Mouse (Mus musculus): ENCODE data around the gene Il24.
A peak's percentile ranks its signal among the peaks of the same experiment; 100 is the strongest.

Gene Il24

GRCm38 (mm10) chr1:130887354-130887753, at the start of gene Il24:
Il24 (minus strand) TSS chr1:130887454.
- no peak for DNase-seq (ENCODE audit: low read depth)

- no peak for DNase-seq (ENCODE audit: low read depth)
These were observed 49.1 kb upstream of the Il24 start for GRCm38 (mm10) chr1:130936351-130936750.

- DNase-seq (ENCODE audit: low read depth): no peak
These were observed 39.2 kb upstream of the Il24 start for GRCm38 (mm10) chr1:130926484-130926883.

GRCm38 (mm10) chr1:130918323-130918980, 31.2 kb upstream of the Il24 start:
- no peak for DNase-seq (ENCODE audit: low read depth)

GRCm38 (mm10) chr1:130911401-130912010, 24.3 kb upstream of the Il24 start, which contains the start of gene Il20:
Il20 (minus strand) TSS chr1:130911451.
- no peak for DNase-seq (ENCODE audit: low read depth)

GRCm38 (mm10) chr1:130902505-130902904, 15.3 kb upstream of the Il24 start:
- DNase-seq (ENCODE audit: low read depth): peak; percentile 3

- no peak for DNase-seq (ENCODE audit: low read depth)
These were observed 7.2 kb upstream of the Il24 start for GRCm38 (mm10) chr1:130894468-130894867.

GRCm38 (mm10) chr1:130893329-130894040, 6.2 kb upstream of the Il24 start:
- no peak for DNase-seq (ENCODE audit: low read depth)

- no peak for DNase-seq (ENCODE audit: low read depth)
These were observed 5.2 kb upstream of the Il24 start for GRCm38 (mm10) chr1:130892446-130892845.

GRCm38 (mm10) chr1:130883146-130883545, 4.1 kb downstream of the Il24 start:
- DNase-seq (ENCODE audit: low read depth): no peak

- no peak for DNase-seq (ENCODE audit: low read depth)
These were observed 7.3 kb downstream of the Il24 start for GRCm38 (mm10) chr1:130879927-130880326.

- DNase-seq (ENCODE audit: low read depth): no peak
These were observed 9.2 kb downstream of the Il24 start for GRCm38 (mm10) chr1:130877889-130878614.

- DNase-seq (ENCODE audit: low read depth): peak; percentile 25
These were observed 10.2 kb downstream of the Il24 start for GRCm38 (mm10) chr1:130876931-130877509.

GRCm38 (mm10) chr1:130875910-130876309, 11.3 kb downstream of the Il24 start:
- no peak for DNase-seq (ENCODE audit: low read depth)

GRCm38 (mm10) chr1:130875139-130875538, 12.1 kb downstream of the Il24 start:
- DNase-seq (ENCODE audit: low read depth): peak; percentile 22

- no peak for DNase-seq (ENCODE audit: low read depth)
These were observed 14.3 kb downstream of the Il24 start for GRCm38 (mm10) chr1:130872912-130873311.

- no peak for DNase-seq (ENCODE audit: low read depth)
These were observed 21.6 kb downstream of the Il24 start, which contains the start of gene Fcmr for GRCm38 (mm10) chr1:130865541-130866221. Fcmr (plus strand) TSS chr1:130865669.

- no peak for DNase-seq (ENCODE audit: low read depth)
These were observed 22.5 kb downstream of the Il24 start for GRCm38 (mm10) chr1:130864741-130865140.

GRCm38 (mm10) chr1:130864238-130864637, 23.0 kb downstream of the Il24 start:
- DNase-seq (ENCODE audit: low read depth): no peak

GRCm38 (mm10) chr1:130857456-130857855, 29.8 kb downstream of the Il24 start:
- DNase-seq (ENCODE audit: low read depth): no peak

GRCm38 (mm10) chr1:130855723-130856122, 31.5 kb downstream of the Il24 start:
- DNase-seq (ENCODE audit: low read depth): no peak
